In genomic region chr17:6655087-6655511, GRCm38 (mm10) we compare ENCODE assay signal across 8 mouse cellular contexts. TPM values are rescaled to one million over a fixed set of nuclear protein-coding genes. Genes with fewer than 3 reads are reported as not detected.
DNase-seq lines count a peak whose midpoint lies in the region; ATAC-seq and TF ChIP-seq lines count a peak whose summit lies in the region.
"Not testable (repeated sequence)": the region's sequence is repeated elsewhere in the genome, so short reads cannot be mapped to it uniquely, and the experiment has no call there.

No protein-coding gene starts in this region.

- 0% methylated on average over 33 of the region's 36 CpGs for WGBS in forebrain, embryonic 14.5 days
- under 1% methylated on average over 36 of the region's 36 CpGs for WGBS in lung, embryonic 15.5 days
- WGBS in neural tube, embryonic 15.5 days, result under 1% methylated on average over 35 of the region's 36 CpGs
- under 1% methylated on average over 36 of the region's 36 CpGs for WGBS in thymus, adult 2 months

- peak overlapping the region; percentile 57 for H3K9ac ChIP-seq in forebrain, embryonic 14.5 days (ENCODE audit: low read length)
- peak overlapping the region; percentile 62 for H3K9ac ChIP-seq in lung, embryonic 15.5 days
- peak overlapping the region; percentile 54 for H3K9ac ChIP-seq in neural tube, embryonic 15.5 days (replicated peaks)

- H3K27ac ChIP-seq in forebrain, embryonic 14.5 days (ENCODE audit: low read depth, low read length), result peak overlapping the region; percentile 83
- peak overlapping the region; percentile 87 for H3K27ac ChIP-seq in lung, embryonic 15.5 days
- peak overlapping the region; percentile 93 for H3K27ac ChIP-seq in neural tube, embryonic 15.5 days (replicated peaks)
- H3K27ac ChIP-seq in thymus, adult 2 months (ENCODE audit: control insufficient read depth, insufficient read depth, low read length), result peak overlapping the region; percentile 13

- peak; percentile 42 for DNase-seq in MEL-GATA-1-ER (ENCODE audit: extremely low read depth, low read depth)
- DNase-seq in cerebellum, adult 18-20 months, result peak; percentile 69 to 77
- DNase-seq in forebrain, embryonic 14.5 days (ENCODE audit: low spot score), result peak; percentile 95
- peak; percentile 77 for DNase-seq in heart, postnatal 4 days
- DNase-seq in layer of hippocampus, adult 11-12 months (ENCODE audit: low spot score), result peak; percentile 57
- peak; percentile 60 for DNase-seq in thymus, adult 2 months

- 0 out of 2 replicates have a peak, but pooled peaks have one; percentile 9 for TF ChIP-seq CTCF in thymus, adult 2 months (IDR thresholded peaks at IDR 0.05; ENCODE audit: borderline replicate concordance, control insufficient read depth, extremely low read depth, insufficient read depth, low read length, poor library complexity)

- ATAC-seq in forebrain, embryonic 14.5 days, result peak; percentile 95
- peak; percentile 85 for ATAC-seq in lung, embryonic 15.5 days (ENCODE audit: borderline replicate concordance, extremely low read depth, low FRiP score, low TSS enrichment)
- peak; percentile 96 for ATAC-seq in neural tube, embryonic 15.5 days (ENCODE audit: low FRiP score)

- H3K36me3 ChIP-seq in forebrain, embryonic 14.5 days (ENCODE audit: control insufficient read depth, insufficient read depth, low read length); lung, embryonic 15.5 days; neural tube, embryonic 15.5 days; thymus, adult 2 months (ENCODE audit: control insufficient read depth, insufficient read depth, low read length): not testable (repeated sequence)

- peak overlapping the region; percentile 41 for H3K4me3 ChIP-seq in forebrain, embryonic 14.5 days (ENCODE audit: low read depth, low read length)
- peak overlapping the region; percentile 56 for H3K4me3 ChIP-seq in lung, embryonic 15.5 days
- peak overlapping the region; percentile 50 for H3K4me3 ChIP-seq in neural tube, embryonic 15.5 days (replicated peaks)
- H3K4me3 ChIP-seq in thymus, adult 2 months (ENCODE audit: control insufficient read depth, insufficient read depth, low read length), result peak overlapping the region; percentile 45

- H3K27me3 ChIP-seq in forebrain, embryonic 14.5 days (replicated peaks; ENCODE audit: control insufficient read depth, insufficient read depth, low read length); lung, embryonic 15.5 days; neural tube, embryonic 15.5 days (replicated peaks); thymus, adult 2 months (ENCODE audit: control insufficient read depth, insufficient read depth, low read length): not testable (repeated sequence)

- H3K4me1 ChIP-seq in forebrain, embryonic 14.5 days (ENCODE audit: control insufficient read depth, insufficient read depth, low read length); lung, embryonic 15.5 days; neural tube, embryonic 15.5 days; thymus, adult 2 months (replicated peaks; ENCODE audit: control insufficient read depth, insufficient read depth, low read length): not testable (repeated sequence)

- H3K9me3 ChIP-seq in forebrain, embryonic 14.5 days (replicated peaks; ENCODE audit: control insufficient read depth, low read length); lung, embryonic 15.5 days; neural tube, embryonic 15.5 days (replicated peaks): not testable (repeated sequence)

- peak overlapping the region; percentile 37 for H3K4me2 ChIP-seq in forebrain, embryonic 14.5 days (ENCODE audit: low read length)
- peak overlapping the region; percentile 59 for H3K4me2 ChIP-seq in lung, embryonic 15.5 days
- H3K4me2 ChIP-seq in neural tube, embryonic 15.5 days, result peak overlapping the region; percentile 52

- TF ChIP-seq POLR2A in thymus, adult 2 months (IDR thresholded peaks at IDR 0.05; ENCODE audit: control insufficient read depth, extremely low read depth, insufficient read depth, low read length, poor library complexity), result peak; percentile 44; the same call in 1 of the 2 replicates

RNA-seq across cellular contexts. Expression of gene Dynlt1f, which starts 0.6 kb away (rescaled TPM):
- 281 and 376 TPM in 2 replicates for polyA plus RNA-seq in forebrain, embryonic 14.5 days (2014; fragmentation: Nextera tagmentation; extraction: Ambion mirVana)
- 100 to 1,000 TPM; 185 TPM for total RNA-seq in heart, postnatal 4 days (2021)
- 261 and 273 TPM in 2 replicates for polyA plus RNA-seq in lung, embryonic 15.5 days (2015; fragmentation: Nextera tagmentation; extraction: Ambion mirVana)
- polyA plus RNA-seq in neural tube, embryonic 15.5 days (2015; fragmentation: Nextera tagmentation; extraction: Ambion mirVana), result 265 and 281 TPM in 2 replicates
- polyA plus RNA-seq in thymus, adult 2 months (2012; rRNA removed), result 145 and 154 TPM in 2 replicates

RNA-seq across cellular contexts. Expression of gene Sytl3, which starts 3.8 kb away (rescaled TPM):
- polyA plus RNA-seq in forebrain, embryonic 14.5 days (2014; fragmentation: Nextera tagmentation; extraction: Ambion mirVana), result 0.38 and 0.51 TPM in 2 replicates
- total RNA-seq in heart, postnatal 4 days (2021), result under 1 TPM; 0.11 to 0.17 TPM
- 0.44 and 1.1 TPM in 2 replicates for polyA plus RNA-seq in lung, embryonic 15.5 days (2015; fragmentation: Nextera tagmentation; extraction: Ambion mirVana)
- polyA plus RNA-seq in neural tube, embryonic 15.5 days (2015; fragmentation: Nextera tagmentation; extraction: Ambion mirVana), result 1.2 and 7.0 TPM in 2 replicates
- 34.4 and 40.1 TPM in 2 replicates for polyA plus RNA-seq in thymus, adult 2 months (2012; rRNA removed)

RNA-seq across cellular contexts. Expression of gene Dynlt1c, which starts 53.6 kb away (rescaled TPM):
- polyA plus RNA-seq in forebrain, embryonic 14.5 days (2014; fragmentation: Nextera tagmentation; extraction: Ambion mirVana), result 35.5 and 43.0 TPM in 2 replicates
- 1 to 10 TPM; 5.4 to 8.7 TPM for total RNA-seq in heart, postnatal 4 days (2021)
- polyA plus RNA-seq in lung, embryonic 15.5 days (2015; fragmentation: Nextera tagmentation; extraction: Ambion mirVana), result 34.2 and 36.9 TPM in 2 replicates
- polyA plus RNA-seq in neural tube, embryonic 15.5 days (2015; fragmentation: Nextera tagmentation; extraction: Ambion mirVana), result 63.0 and 63.2 TPM in 2 replicates
- 41.1 and 55.0 TPM in 2 replicates for polyA plus RNA-seq in thymus, adult 2 months (2012; rRNA removed)

Comparison
In these comparisons a context has a peak if more than half of its experiments do, and no peak if none do; other contexts are left out.
1. Peak in every context shown above with its lines: DNase-seq, ATAC-seq, H3K4me3 ChIP-seq and H3K27ac ChIP-seq.
2. DNase-seq: peak in every context shown above with its lines; median percentile 95 in forebrain, embryonic 14.5 days; 77 in heart, postnatal 4 days; 73 in cerebellum, adult 18-20 months; 60 in thymus, adult 2 months; 57 in layer of hippocampus, adult 11-12 months; 42 in MEL-GATA-1-ER.
3. H3K27ac ChIP-seq: peak in every context shown above with its lines; median percentile 93 in neural tube, embryonic 15.5 days; 87 in lung, embryonic 15.5 days; 83 in forebrain, embryonic 14.5 days; 13 in thymus, adult 2 months.